Mouse (Mus musculus) liver, adult 2 months (tissue): Measurements from ENCODE around the gene Rhou. TPM values are rescaled to one million over a fixed set of nuclear protein-coding genes. Genes with fewer than 3 reads are reported as not detected.

Source experiments
- DNase-seq: peaks from one replicate; pipeline ENCODE4 v3.0.0-alpha.2; 2011; ENCODE audit warnings: low read depth, low spot score; ENCODE audit errors: extremely low read depth
- H3K27ac ChIP-seq: fragments of 200-500 bp; replicated peaks from 2 replicates; pipeline ENCODE4 v1.5.1; 2012; ENCODE audit warnings: low read depth, mild to moderate bottlenecking, control low read depth, inconsistent platforms, low read length; ENCODE audit not compliant: insufficient read depth
- H3K27me3 ChIP-seq: fragments of 200-500 bp; 2 replicates; pipeline ENCODE4 v1.6.1; 2012; ENCODE audit warnings: mild to moderate bottlenecking, moderate library complexity, low read length, inconsistent platforms; ENCODE audit not compliant: control insufficient read depth, insufficient read depth
- H3K36me3 ChIP-seq: fragments of 200-500 bp; 2 replicates; pipeline ENCODE4 v1.6.1; 2012; ENCODE audit warnings: low read length, inconsistent platforms; ENCODE audit not compliant: control insufficient read depth, insufficient read depth
- H3K4me1 ChIP-seq: fragments of 200-500 bp; 2 replicates; pipeline ENCODE4 v1.6.1; 2011; ENCODE audit warnings: low read length; ENCODE audit not compliant: control insufficient read depth, insufficient read depth
- H3K4me3 ChIP-seq: fragments of 200-500 bp; 2 replicates; pipeline ENCODE4 v1.5.1; 2011; ENCODE audit warnings: low read depth, mild to moderate bottlenecking, control low read depth, low read length, moderate library complexity; ENCODE audit not compliant: insufficient read depth
- H3K79me2 ChIP-seq: fragments of 200-500 bp; 2 replicates; pipeline ENCODE4 v1.6.1; 2012; ENCODE audit warnings: inconsistent platforms, mild to moderate bottlenecking, low read length, moderate library complexity; ENCODE audit not compliant: control insufficient read depth, insufficient read depth
- H3K9ac ChIP-seq: fragments of 200-500 bp; 2 replicates; pipeline ENCODE4 v1.6.1; 2012; ENCODE audit warnings: low read depth, mild to moderate bottlenecking, control low read depth, inconsistent platforms, low read length
- CTCF ChIP-seq: fragments of 200-500 bp; IDR thresholded peaks from 2 replicates; pipeline ENCODE4 v1.5.1; 2011; ENCODE audit warnings: low read depth, low read length, control low read depth
- POLR2A ChIP-seq: fragments of 200-500 bp; IDR thresholded peaks from 2 replicates; pipeline ENCODE4 v1.6.1; 2011; ENCODE audit warnings: low read length, control low read depth; ENCODE audit not compliant: insufficient read depth; ENCODE audit errors: extremely low read depth
- WGBS: fragments of 180-500 bp; shearing (Covaris S2); methylation state at CpG from one replicate; pipeline ENCODE4 v1.1.7; 2018; 5-methylcytosine and 5-hydroxymethylcytosine counted together
- polyA plus RNA-seq: library from polyadenylated mRNA; depleted of rRNA; stranded (reverse); fragments of >200 nt; gene quantifications from 2 replicates; pipeline ENCODE4 v1.2.3, GENCODE M21; 2012
- total RNA-seq: library from RNA; depleted of rRNA; stranded (reverse); fragments of >200 nt; gene quantifications from 2 replicates; pipeline ENCODE4 v1.2.3, GENCODE M21; 2014

Gene Rhou
- total and polyA plus RNA-seq, 2 experiments: 25.6 to 38.6 TPM

- H3K9ac ChIP-seq: peak overlapping the region; percentile 71
- H3K4me3 ChIP-seq: peak overlapping the region; percentile 25
- H3K27me3 ChIP-seq: no peaks in the 10 kb centered on the region
- peaks cover 10% of the 10 kb centered on the region; the same call in 1 of the 2 replicates for H3K79me2 ChIP-seq
- TF ChIP-seq POLR2A: no peak
- no peak for TF ChIP-seq CTCF
- H3K4me1 ChIP-seq: peaks cover 20% of the 10 kb centered on the region
- DNase-seq: peak; percentile 62
- WGBS: 14% methylated on average over 5 of the region's 5 CpGs
- H3K27ac ChIP-seq: peak overlapping the region; percentile 93
- peaks cover 4% of the 10 kb centered on the region; the same call in 1 of the 2 replicates for H3K36me3 ChIP-seq
These were observed 1.0 kb downstream of the Rhou start for GRCm38 (mm10) chr8:123654763-123655162.

- DNase-seq: peak; percentile 86
- Histone ChIP-seq H3K4me1 (peaks cover 20% of the 10 kb centered on the region), H3K27me3 (no peaks in the 10 kb centered on the region), H3K36me3 (peaks cover 4% of the 10 kb centered on the region; the same call in 1 of the 2 replicates), H3K9ac (peak overlapping the region; percentile 71), H3K79me2 (peaks cover 10% of the 10 kb centered on the region; the same call in 1 of the 2 replicates), H3K4me3 (no peak overlapping the region), H3K27ac (peak overlapping the region; percentile 93)
- TF ChIP-seq CTCF: no peak
- TF ChIP-seq POLR2A: 0 out of 2 replicates have a peak, but pooled peaks have one; percentile 15
- 10% methylated on average over 8 of the region's 8 CpGs for WGBS
These were observed 1.6 kb downstream of the Rhou start for GRCm38 (mm10) chr8:123655351-123655779.

GRCm38 (mm10) chr8:123657826-123658225, 4.1 kb downstream of the Rhou start:
- peak; percentile 58 for DNase-seq
- peaks cover 26% of the 10 kb centered on the region for H3K4me1 ChIP-seq
- peaks cover 10% of the 10 kb centered on the region; the same call in 1 of the 2 replicates for H3K79me2 ChIP-seq
- TF ChIP-seq POLR2A (no peak), CTCF (no peak)
- H3K4me3 ChIP-seq: no peak overlapping the region
- H3K27ac ChIP-seq: peak overlapping the region; percentile 53; the same call in 1 of the 2 replicates
- H3K9ac ChIP-seq: no peak overlapping the region
- no peaks in the 10 kb centered on the region for H3K27me3 ChIP-seq
- 45% methylated on average over 8 of the region's 8 CpGs for WGBS
- H3K36me3 ChIP-seq: peaks cover 9% of the 10 kb centered on the region

GRCm38 (mm10) chr8:123659469-123660057, 5.8 kb downstream of the Rhou start:
- WGBS: 89% methylated on average over 10 of the region's 10 CpGs
- Histone ChIP-seq H3K27me3 (no peaks in the 10 kb centered on the region), H3K36me3 (peaks cover 9% of the 10 kb centered on the region), H3K4me3 (no peak overlapping the region), H3K4me1 (peaks cover 24% of the 10 kb centered on the region), H3K27ac (no peak overlapping the region), H3K9ac (no peak overlapping the region), H3K79me2 (peaks cover 4% of the 10 kb centered on the region; the same call in 1 of the 2 replicates)
- DNase-seq: no peak
- no peak for TF ChIP-seq CTCF
- TF ChIP-seq POLR2A: no peak

- no peaks in the 10 kb centered on the region for H3K79me2 ChIP-seq
- peaks cover 19% of the 10 kb centered on the region for H3K4me1 ChIP-seq
- no peak overlapping the region for H3K4me3 ChIP-seq
- peaks cover 7% of the 10 kb centered on the region for H3K36me3 ChIP-seq
- H3K27me3 ChIP-seq: no peaks in the 10 kb centered on the region
- peak; percentile 97 for DNase-seq
- no peak for TF ChIP-seq CTCF
- peak overlapping the region; percentile 64 for H3K27ac ChIP-seq
- whole genome bisulfite sequencing: 29% methylated on average over 11 of the region's 11 CpGs
- no peak overlapping the region for H3K9ac ChIP-seq
These were observed 7.8 kb downstream of the Rhou start for GRCm38 (mm10) chr8:123661515-123661914.

GRCm38 (mm10) chr8:123665580-123665979, 11.9 kb downstream of the Rhou start:
- Histone ChIP-seq H3K27me3 (no peaks in the 10 kb centered on the region), H3K79me2 (no peaks in the 10 kb centered on the region), H3K9ac (no peak overlapping the region), H3K27ac (no peak overlapping the region), H3K4me3 (no peak overlapping the region), H3K4me1 (peaks cover 6% of the 10 kb centered on the region), H3K36me3 (peaks cover 5% of the 10 kb centered on the region)
- 74% methylated on average over 6 of the region's 6 CpGs for WGBS
- no peak for DNase-seq
- TF ChIP-seq CTCF (no peak), POLR2A (no peak)
